Mouse (Mus musculus) small intestine, adult 2 months (tissue): Measurements from ENCODE around the gene Cdk12.

ENCODE experiments used
- CTCF ChIP-seq: fragments of 200-500 bp; IDR thresholded peaks from 2 replicates; pipeline ENCODE4 v1.5.1; 2012; ENCODE audit warnings: low read depth, mild to moderate bottlenecking, control low read depth, inconsistent platforms, low read length, moderate library complexity, mixed read lengths; ENCODE audit not compliant: insufficient replicate concordance, insufficient read length; ENCODE audit errors: extremely low read depth
- POLR2A ChIP-seq: fragments of 200-500 bp; IDR thresholded peaks from 2 replicates; pipeline ENCODE4 v1.6.1; 2012; ENCODE audit warnings: low read depth, mild to moderate bottlenecking, control low read depth, inconsistent platforms, low read length, moderate library complexity

DNA sequence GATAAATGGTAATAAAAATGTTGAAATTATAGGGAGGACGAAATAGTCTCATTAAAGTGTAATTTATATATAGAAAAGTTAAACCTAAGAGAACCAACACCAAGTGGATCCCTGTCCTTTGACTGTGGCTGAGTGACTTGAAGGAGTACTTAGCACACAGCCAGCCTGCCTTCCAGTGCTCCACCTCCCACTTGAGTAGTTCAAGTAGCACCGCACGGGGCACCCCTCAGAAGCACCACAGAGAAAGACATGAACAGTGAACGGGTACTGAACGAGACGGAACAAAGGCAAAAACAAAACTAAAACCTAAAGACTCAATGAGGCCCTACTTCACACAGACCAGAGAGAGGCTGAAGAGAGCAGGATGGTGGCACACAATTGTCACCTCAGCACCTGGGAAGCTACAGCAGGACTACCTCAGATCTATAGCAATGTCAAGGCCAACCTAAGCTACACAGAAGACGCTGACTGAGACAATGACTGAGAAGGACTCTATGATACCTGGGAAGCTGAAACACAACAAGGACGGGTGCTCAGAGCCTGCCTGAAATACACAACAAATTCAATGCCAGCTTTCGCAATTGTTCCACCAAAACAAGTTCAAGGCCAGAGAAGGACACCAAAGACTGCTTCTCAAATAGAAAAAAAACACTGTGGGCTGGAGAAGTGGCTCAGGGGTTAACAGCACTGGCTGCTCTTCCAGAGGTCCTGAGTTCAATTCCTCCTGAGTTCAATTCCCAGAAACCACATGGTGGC is 15.0 kb upstream of the Cdk12 start:
- no peak for TF ChIP-seq POLR2A
- TF ChIP-seq CTCF, result no peak
